Mouse (Mus musculus): ENCODE measurements around the gene Gm5136. TPM values are rescaled to one million over a fixed set of nuclear protein-coding genes. Genes with fewer than 3 reads are reported as not detected.

Gene Gm5136
- 1 to 10 TPM; 2.6 to 3.7 (median 3.2) TPM for total RNA-seq (2022)

DNA sequence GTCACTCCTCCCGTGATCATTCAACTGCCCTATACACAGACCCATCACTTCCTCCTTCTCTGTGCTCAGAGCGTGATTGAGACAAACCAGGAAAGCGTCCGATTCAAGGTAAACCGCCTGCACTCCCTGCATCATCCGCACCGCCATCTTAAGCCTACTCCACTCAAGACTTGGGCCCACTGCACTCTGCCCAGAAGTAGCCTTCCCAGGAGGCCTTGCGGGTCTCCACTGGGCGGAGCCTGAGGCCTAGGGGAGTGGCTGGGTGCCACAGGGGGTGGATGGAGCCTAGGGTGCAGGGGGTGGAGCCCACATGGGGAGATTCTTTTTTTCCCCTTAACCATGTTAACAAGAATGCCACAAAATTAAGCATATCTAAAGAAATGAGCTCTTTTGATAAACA is at the start of gene Gm5136:
Gene Gm5136, minus strand, starts transcription at position 215 of the 400 bp plus-strand sequence.
- no peak for DNase-seq (ENCODE audit: low spot score in 2 of 2)

- DNase-seq (ENCODE audit: low spot score in 2 of 2) = no peak
Measured at GRCm38 (mm10) chr10:108743759-108744158, 43.8 kb upstream of the Gm5136 start.

DNA sequence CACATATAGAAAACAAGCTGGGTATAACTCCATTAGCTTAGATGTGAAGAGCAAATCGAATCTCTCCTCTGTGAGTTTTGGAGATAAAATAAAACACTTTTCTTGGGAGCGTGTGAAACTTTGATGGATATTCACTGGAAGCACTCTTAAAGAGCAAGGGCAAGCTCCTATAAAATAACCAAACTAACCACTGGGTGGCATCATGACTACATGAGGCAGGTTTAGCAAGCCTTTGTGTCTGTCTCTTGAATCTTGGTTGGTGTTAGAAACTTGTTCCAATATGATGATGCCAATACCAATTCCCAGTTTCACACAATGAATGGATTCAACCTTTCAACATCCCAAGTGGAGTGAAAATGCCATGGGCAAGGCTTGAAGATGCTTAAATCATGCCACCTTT is 34.0 kb upstream of the Gm5136 start:
- DNase-seq (ENCODE audit: low spot score in 2 of 2) = no peak

DNA sequence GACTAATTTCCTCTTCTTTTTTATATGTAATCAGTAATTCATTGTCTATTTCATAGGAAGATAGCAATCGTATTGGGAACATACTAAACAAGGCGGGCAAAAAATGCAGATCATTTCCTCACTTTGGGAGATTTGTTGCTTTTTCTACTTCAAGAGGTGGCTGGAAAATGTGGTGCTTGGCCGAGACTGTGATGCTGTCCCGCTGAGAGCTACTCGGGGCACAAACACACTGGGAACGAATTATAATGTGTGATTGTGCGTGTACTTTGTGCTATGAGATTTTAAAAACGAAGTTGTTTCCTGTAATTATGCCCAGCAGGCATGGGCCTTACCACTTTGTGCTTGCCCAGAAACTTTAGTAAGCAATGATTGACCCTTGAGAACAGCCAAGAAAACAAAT is 29.0 kb upstream of the Gm5136 start:
- no peak for DNase-seq (ENCODE audit: low spot score in 2 of 2)

DNA sequence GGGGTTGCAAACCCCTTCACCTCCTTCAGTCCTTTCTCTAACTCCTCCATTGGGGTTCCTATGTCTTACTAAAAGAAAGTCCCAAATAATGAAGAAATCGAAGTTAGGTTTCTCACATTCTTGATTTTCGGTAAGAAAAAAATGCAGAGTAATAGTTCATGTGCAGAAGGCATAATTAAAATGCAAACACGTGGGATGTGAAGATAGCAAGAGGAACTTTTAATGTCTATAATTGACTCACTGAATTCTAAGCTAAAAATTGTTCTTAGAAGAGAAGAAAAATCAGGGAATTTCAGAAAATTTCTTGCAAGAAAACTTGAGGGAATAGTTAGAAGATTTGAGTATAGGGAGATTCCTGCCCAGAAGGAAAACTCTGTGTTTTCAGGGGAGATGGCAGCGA is 26.4 kb upstream of the Gm5136 start:
- no peak for DNase-seq (ENCODE audit: low spot score in 2 of 2)

GRCm38 (mm10) chr10:108724878-108725277 is 24.9 kb upstream of the Gm5136 start:
- DNase-seq (ENCODE audit: low spot score in 2 of 2) = no peak

DNA sequence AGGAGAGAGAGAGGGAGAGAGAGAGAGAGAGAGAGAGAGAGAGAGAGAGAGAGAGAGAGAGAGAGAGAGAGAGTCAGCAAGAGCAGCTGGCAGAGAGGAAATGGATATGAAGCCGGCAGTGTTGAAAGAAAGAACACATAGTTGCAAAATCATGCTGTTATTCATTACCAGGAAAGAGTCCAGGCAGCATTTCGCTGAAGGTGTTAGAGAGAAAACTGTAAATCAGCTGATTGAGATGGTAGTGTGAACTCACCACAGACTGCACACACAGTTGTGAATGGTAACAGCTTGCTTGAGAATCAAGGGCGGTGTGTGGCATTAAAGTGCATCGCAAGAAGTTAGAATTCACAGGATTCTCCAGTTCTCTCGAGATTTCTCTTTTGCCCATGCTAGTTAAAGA is 10.6 kb upstream of the Gm5136 start:
- peak in 1 of 2 experiments; percentile 64 for DNase-seq (ENCODE audit: low spot score in 2 of 2)

- DNase-seq (ENCODE audit: low spot score in 2 of 2) = no peak
Measured at GRCm38 (mm10) chr10:108705658-108706057, 5.7 kb upstream of the Gm5136 start.

DNA sequence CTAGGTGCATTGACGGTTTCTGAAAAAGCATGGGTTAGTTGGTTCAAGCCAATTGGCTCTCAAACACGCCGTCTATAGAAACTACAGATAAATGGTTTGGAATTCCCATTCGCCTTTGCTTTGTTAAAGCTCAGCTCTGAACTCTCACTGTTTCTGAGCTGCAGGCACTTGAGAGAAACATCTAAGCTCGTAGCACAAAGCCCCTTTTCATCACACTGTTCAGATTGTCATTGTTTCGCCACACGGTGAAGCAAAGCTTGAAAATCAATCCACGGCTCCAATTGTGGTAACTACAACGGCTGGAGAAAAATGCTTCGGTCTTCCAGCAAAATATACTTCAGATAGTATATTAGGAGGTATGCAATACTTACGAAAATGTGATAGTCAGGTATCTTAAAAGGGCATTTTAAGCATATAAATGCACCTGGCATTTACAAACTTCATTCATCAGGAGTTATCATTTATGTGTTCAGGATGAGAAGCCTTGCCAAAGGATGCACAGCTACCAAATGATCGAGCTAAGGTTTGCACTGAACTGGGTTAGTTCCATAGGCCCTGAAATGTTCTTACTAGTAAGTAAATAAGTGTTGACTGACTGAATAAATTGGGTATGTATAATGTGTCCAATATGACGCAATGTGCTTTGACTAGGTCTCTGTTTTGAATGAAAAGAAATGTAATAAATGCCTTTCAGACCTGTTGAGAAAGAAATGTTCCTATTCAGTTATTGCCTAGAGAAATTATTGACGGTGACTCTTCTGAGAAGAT is 1.6 kb upstream of the Gm5136 start:
- no peak for DNase-seq (ENCODE audit: low spot score in 2 of 2)

- DNase-seq (ENCODE audit: low spot score in 2 of 2) = no peak
Measured at GRCm38 (mm10) chr10:108697062-108697461, 2.9 kb downstream of the Gm5136 start.

- DNase-seq (ENCODE audit: low spot score in 2 of 2) = no peak
Measured at GRCm38 (mm10) chr10:108690954-108691353, 9.0 kb downstream of the Gm5136 start.

- DNase-seq (ENCODE audit: low spot score in 2 of 2) = no peak
Measured at GRCm38 (mm10) chr10:108686696-108687095, 13.3 kb downstream of the Gm5136 start.

DNA sequence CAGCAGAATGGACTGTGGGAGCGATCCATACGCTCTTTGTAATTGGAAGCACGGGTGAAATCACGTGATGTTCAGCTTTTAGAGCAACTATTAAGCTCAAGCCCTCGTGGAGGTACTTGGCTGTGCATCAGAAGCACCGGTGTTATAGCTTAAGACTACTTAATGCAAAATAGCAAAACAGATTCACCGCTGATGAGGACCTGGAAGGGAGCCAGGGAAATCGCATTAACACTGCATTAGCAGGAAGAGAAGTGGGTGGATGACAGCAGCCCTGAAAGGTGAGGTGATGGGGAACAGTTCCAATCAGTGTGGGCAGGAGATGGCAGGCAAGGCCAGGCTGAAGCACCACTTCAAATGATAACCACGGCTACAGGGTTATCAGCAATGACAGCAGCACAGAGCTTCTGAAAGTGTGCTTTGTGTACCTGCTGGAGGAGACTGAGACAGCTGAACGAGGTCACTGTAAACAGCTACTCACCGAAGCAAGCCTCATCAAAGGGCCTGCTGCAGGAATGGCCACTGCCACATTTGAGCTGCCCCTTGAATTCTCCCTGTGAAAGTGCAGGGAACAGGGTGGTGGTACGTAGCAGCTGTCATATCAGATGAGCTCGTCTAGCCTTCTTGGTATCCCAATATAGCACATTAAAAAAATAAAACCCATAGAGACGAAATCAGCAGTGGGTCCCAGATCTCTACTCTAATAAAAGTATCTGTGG is 20.1 kb downstream of the Gm5136 start:
- DNase-seq (ENCODE audit: low spot score in 2 of 2) = peak in 1 of 2 experiments; percentile 67

- DNase-seq (ENCODE audit: low spot score in 2 of 2) = no peak
Measured at GRCm38 (mm10) chr10:108677053-108677452, 22.9 kb downstream of the Gm5136 start.

- DNase-seq (ENCODE audit: low spot score in 2 of 2) = no peak
Measured at GRCm38 (mm10) chr10:108668944-108669343, 31.0 kb downstream of the Gm5136 start.

GRCm38 (mm10) chr10:108660295-108660694 is 39.7 kb downstream of the Gm5136 start:
- DNase-seq (ENCODE audit: low spot score in 2 of 2) = no peak

DNA sequence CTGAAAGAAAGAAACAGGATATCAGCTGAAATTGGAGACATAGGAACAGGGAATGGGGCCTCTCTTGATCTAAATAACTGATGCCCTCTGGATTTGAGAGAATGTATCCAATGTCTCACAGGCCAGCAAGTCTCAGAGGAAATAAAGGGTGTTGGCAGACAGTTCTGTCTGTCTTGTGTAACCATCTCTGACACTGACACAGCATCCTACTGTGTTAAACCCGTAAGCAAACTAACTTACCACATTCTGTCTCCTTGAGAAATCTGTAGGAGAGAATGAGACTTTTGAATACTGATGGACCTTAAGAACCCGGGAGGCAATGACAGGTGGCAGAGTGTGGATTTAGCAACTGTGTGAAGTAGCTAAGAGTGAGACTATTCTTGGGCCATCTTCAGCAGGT is 41.7 kb downstream of the Gm5136 start:
- DNase-seq (ENCODE audit: low spot score in 2 of 2) = no peak

DNA sequence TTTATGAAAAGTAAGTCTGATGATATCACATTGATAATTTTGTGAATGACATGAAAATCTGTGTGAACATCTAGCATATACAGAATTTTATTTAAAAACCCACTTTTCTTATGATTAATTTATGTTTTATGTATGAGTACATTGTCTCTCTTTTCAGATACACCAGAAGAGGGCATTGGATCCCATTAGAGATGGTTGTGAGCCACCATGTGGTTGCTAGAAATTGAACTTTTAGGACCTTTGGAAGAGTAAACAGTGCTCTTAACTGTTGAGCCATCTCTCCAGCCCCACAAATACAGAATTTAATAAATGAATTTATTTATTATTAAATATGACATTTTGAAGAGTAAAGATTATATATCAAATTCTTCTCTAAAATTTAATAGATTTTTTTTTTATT is 42.3 kb downstream of the Gm5136 start:
- DNase-seq (ENCODE audit: low spot score in 2 of 2) = no peak

DNA sequence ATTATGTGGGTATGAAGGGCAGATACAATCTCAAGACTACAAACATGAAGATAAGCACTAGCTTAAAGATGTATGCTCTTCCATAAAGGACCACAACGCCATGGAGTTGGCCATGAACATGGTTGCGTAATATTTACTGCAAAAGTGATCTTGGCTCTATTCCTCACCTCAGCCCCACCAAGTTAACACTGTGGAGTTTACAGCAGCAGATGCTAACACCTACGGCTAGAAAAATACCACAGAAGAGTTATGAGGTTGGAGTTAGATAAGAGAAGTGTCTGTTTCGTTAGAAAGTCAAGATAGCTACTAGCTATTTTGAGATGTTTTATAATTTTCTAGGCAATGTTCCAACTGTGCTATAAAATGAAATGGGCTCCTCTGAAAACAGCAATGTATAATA is 43.1 kb downstream of the Gm5136 start:
- peak in 1 of 2 experiments; percentile 64 for DNase-seq (ENCODE audit: low spot score in 2 of 2)

GRCm38 (mm10) chr10:108655074-108655473 is 44.9 kb downstream of the Gm5136 start:
- DNase-seq (ENCODE audit: low spot score in 2 of 2) = no peak

- no peak for DNase-seq (ENCODE audit: low spot score in 2 of 2)
Measured at GRCm38 (mm10) chr10:108652831-108653230, 47.1 kb downstream of the Gm5136 start.

- DNase-seq (ENCODE audit: low spot score in 2 of 2) = no peak
Measured at GRCm38 (mm10) chr10:108652066-108652465, 47.9 kb downstream of the Gm5136 start.

DNA sequence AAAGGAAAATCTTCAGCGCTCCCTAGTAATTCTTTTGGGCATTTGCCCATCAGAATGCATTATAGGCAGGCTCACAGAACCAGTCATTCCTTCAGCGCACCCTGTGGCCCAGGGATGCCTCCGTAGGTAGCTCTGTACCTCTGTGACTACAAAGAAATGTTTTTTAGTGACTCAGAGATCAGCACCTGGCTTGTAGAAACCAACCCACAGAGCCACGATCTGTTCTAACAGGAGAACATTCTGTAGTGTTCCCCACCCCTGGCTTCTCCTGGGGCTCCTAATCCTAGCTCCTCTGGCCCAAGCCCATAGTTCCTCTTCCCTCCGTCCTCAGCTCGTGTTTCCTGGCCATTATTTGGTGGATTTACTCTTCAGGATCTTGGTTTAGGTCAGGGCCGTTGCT is 50.8 kb downstream of the Gm5136 start:
- DNase-seq (ENCODE audit: low spot score in 2 of 2) = no peak

Data from left cerebral cortex, adult 8-10 months (tissue).